Mouse (Mus musculus) MEL (cell line): ENCODE results near the gene Mitf.

Experiments used
- CHD1 ChIP-seq: IDR thresholded peaks from 2 replicates; pipeline ENCODE4 v1.6.1; 2012; ENCODE audit warnings: low read depth, mild to moderate bottlenecking, inconsistent platforms, low read length, improper control_type of control experiment
- CTCF ChIP-seq, 3 experiments: IDR thresholded peaks in 2 of 3; conservative IDR thresholded peaks in 1 of 3; 2 replicates each; pipeline ENCODE4 v1.5.1; 2011 to 2012; ENCODE audit warnings: low read length in 3 of 3, low read depth in 2 of 3, mild to moderate bottlenecking in 2 of 3, improper control_type of control experiment in 1 of 3, inconsistent platforms in 1 of 3, mixed read lengths in 1 of 3, moderate library complexity in 1 of 3; ENCODE audit not compliant: control insufficient read depth in 1 of 3, insufficient read depth in 1 of 3, poor library complexity in 1 of 3, severe bottlenecking in 1 of 3
- GATA1 ChIP-seq: IDR thresholded peaks from 2 replicates; pipeline ENCODE4 v1.6.1; 2011; ENCODE audit warnings: low read depth, low read length, improper control_type of control experiment
- HCFC1 ChIP-seq: IDR thresholded peaks from 2 replicates; pipeline ENCODE4 v1.6.1; 2012; ENCODE audit warnings: low read depth, mild to moderate bottlenecking, inconsistent platforms, low read length, improper control_type of control experiment, moderate library complexity
- NELFE ChIP-seq: IDR thresholded peaks from 2 replicates; pipeline ENCODE4 v1.6.1; 2011; ENCODE audit warnings: low read depth, low read length, improper control_type of control experiment
- POLR2A ChIP-seq, 2 experiments: IDR thresholded peaks; 2 replicates each; pipeline ENCODE4 v1.6.1; 2011 to 2012; ENCODE audit warnings: low read length in 2 of 2, mild to moderate bottlenecking in 2 of 2, control low read depth in 1 of 2, improper control_type of control experiment in 1 of 2, low read depth in 1 of 2, moderate library complexity in 1 of 2; ENCODE audit not compliant: control insufficient read depth in 1 of 2, insufficient read depth in 1 of 2, poor library complexity in 1 of 2
- USF1 ChIP-seq: IDR thresholded peaks from 2 replicates; pipeline ENCODE4 v1.6.1; 2014; ENCODE audit warnings: low read depth, mild to moderate bottlenecking, inconsistent platforms, low read length, improper control_type of control experiment, moderate library complexity

- TF ChIP-seq CTCF (IDR thresholded peaks at IDR 0.05 in 2 of 3, conservative IDR thresholded peaks at IDR 0.05 in 1 of 3; ENCODE audit: control insufficient read depth in 1 of 3, insufficient read depth in 1 of 3, low read depth in 2 of 3, low read length in 3 of 3, poor library complexity in 1 of 3, severe bottlenecking in 1 of 3) (no peak), CHD1 (no peak), POLR2A (IDR thresholded peaks at IDR 0.05; ENCODE audit: control insufficient read depth in 1 of 2, insufficient read depth in 1 of 2, low read depth in 1 of 2, low read length in 2 of 2, poor library complexity in 1 of 2) (no peak), GATA1 (no peak), USF1 (no peak), HCFC1 (no peak), NELFE (no peak)
Measured at GRCm38 (mm10) chr6:97958276-97958675, 151.4 kb downstream of the Mitf start.
